Mouse (Mus musculus): ENCODE measurements around the gene Olfr518.

- TF ChIP-seq POLR2A (IDR thresholded peaks at IDR 0.05; ENCODE audit: extremely low read depth, insufficient read depth, low read length), result no peak
- no peak for TF ChIP-seq CTCF (IDR thresholded peaks at IDR 0.05; ENCODE audit: extremely low read depth, insufficient read depth, low read length)
Measured at GRCm38 (mm10) chr7:108929726-108930393, 45.1 kb upstream of the Olfr518 start, which contains the start of gene Nlrp10.

Data from cortical plate, adult 2 months (tissue).